Mouse (Mus musculus) midbrain, postnatal 0 days (tissue): ENCODE measurements at regions not wholly inside any gene's neighbourhood (a gene's known extent, or its start where the extent isn't known, plus 50 kb on each side); places are given as distances from the start of the nearest gene placed in this dataset.

Source experiments
- ATAC-seq: fragments of 200-750 bp; cut with Nextera tagmentation; 2 replicates; pipeline ENCODE4 v1.8.0; 2017; ENCODE audit warnings: moderate number of reproducible peaks, mild to moderate bottlenecking, moderate TSS enrichment, moderate library complexity; ENCODE audit not compliant: low FRiP score
- DNase-seq: peaks from one replicate; pipeline ENCODE4 v3.0.0-alpha.2; 2015; ENCODE audit warnings: low spot score
- H3K27ac ChIP-seq: fragments of 300-500 bp; sonication (generic); 2 replicates; pipeline ENCODE4 v1.5.1; 2014; ENCODE audit warnings: low read depth, mild to moderate bottlenecking, low read length, mixed read lengths
- H3K27me3 ChIP-seq: fragments of 300-500 bp; sonication (generic); 2 replicates; pipeline ENCODE4 v1.6.1; 2014; ENCODE audit warnings: low read length, control low read depth, mixed read lengths; ENCODE audit not compliant: insufficient read depth
- H3K36me3 ChIP-seq: fragments of 300-500 bp; sonication (generic); 2 replicates; pipeline ENCODE4 v1.6.1; 2014; ENCODE audit warnings: low read length, control low read depth, mixed read lengths; ENCODE audit not compliant: insufficient read depth
- H3K4me1 ChIP-seq: fragments of 300-500 bp; sonication (generic); 2 replicates; pipeline ENCODE4 v1.6.1; 2014; ENCODE audit warnings: mild to moderate bottlenecking, control low read depth, antibody characterized with exemption, low read length, mixed read lengths; ENCODE audit not compliant: insufficient read depth
- H3K4me2 ChIP-seq: fragments of 300-500 bp; sonication (generic); 2 replicates; pipeline ENCODE4 v1.6.1; 2014; ENCODE audit warnings: low read depth, mild to moderate bottlenecking, low read length, mixed read lengths; ENCODE audit not compliant: poor library complexity, severe bottlenecking
- H3K4me3 ChIP-seq: fragments of 300-500 bp; sonication (generic); 2 replicates; pipeline ENCODE4 v1.5.1; 2014; ENCODE audit warnings: low read depth, mild to moderate bottlenecking, low read length, moderate library complexity
- H3K9ac ChIP-seq: fragments of 300-500 bp; sonication (generic); replicated peaks from 2 replicates; pipeline ENCODE4 v1.6.1; 2014; ENCODE audit warnings: mild to moderate bottlenecking, low read length, moderate library complexity, mixed read lengths; ENCODE audit not compliant: poor library complexity, severe bottlenecking
- H3K9me3 ChIP-seq: fragments of 300-500 bp; sonication (generic); 2 replicates; pipeline ENCODE4 v1.6.1; 2016; ENCODE audit warnings: low read length, control low read depth
- CTCF ChIP-seq: IDR thresholded peaks from 2 replicates; pipeline ENCODE4 v1.5.1; 2016; ENCODE audit warnings: antibody characterized with exemption, mild to moderate bottlenecking
- WGBS: fragments of 180-500 bp; shearing (Covaris S2); extraction: QIAGEN DNeasy Blood & Tissue Kit; methylation state at CpG from one replicate; pipeline ENCODE4 v1.1.7; 2014; 5-methylcytosine and 5-hydroxymethylcytosine counted together

DNA sequence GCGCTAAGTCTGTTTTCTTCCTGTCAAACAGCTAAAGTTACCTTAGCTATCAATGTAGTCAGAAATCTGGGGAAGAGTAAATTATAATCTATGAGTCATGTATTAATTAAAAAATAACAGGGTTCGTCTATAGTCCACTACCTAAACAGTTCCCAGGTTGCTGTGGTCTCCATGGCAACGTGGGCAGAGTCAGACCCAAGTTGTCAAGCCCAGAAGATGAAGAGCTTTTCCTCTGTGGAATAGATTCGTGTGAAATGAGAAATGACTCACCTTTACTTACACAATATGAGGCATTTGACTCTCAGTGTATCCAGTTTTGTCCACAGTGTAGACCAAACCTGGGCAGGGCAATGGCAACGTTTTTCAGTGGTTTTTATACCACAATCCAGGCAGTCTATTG is 149.2 kb downstream of the Tmem17 start:
- WGBS: 49% methylated on average over 5 of the region's 5 CpGs
- Histone ChIP-seq H3K4me3 (no peak overlapping the region), H3K4me1 (peaks cover 3% of the 10 kb centered on the region; the same call in 1 of the 2 replicates), H3K9me3 (no peaks in the 10 kb centered on the region), H3K36me3 (no peaks in the 10 kb centered on the region), H3K4me2 (no peak overlapping the region), H3K27me3 (no peaks in the 10 kb centered on the region), H3K9ac (no peak overlapping the region), H3K27ac (no peak overlapping the region)
- DNase-seq (peak; percentile 41), ATAC-seq (no peak)
- no peak for TF ChIP-seq CTCF

DNA sequence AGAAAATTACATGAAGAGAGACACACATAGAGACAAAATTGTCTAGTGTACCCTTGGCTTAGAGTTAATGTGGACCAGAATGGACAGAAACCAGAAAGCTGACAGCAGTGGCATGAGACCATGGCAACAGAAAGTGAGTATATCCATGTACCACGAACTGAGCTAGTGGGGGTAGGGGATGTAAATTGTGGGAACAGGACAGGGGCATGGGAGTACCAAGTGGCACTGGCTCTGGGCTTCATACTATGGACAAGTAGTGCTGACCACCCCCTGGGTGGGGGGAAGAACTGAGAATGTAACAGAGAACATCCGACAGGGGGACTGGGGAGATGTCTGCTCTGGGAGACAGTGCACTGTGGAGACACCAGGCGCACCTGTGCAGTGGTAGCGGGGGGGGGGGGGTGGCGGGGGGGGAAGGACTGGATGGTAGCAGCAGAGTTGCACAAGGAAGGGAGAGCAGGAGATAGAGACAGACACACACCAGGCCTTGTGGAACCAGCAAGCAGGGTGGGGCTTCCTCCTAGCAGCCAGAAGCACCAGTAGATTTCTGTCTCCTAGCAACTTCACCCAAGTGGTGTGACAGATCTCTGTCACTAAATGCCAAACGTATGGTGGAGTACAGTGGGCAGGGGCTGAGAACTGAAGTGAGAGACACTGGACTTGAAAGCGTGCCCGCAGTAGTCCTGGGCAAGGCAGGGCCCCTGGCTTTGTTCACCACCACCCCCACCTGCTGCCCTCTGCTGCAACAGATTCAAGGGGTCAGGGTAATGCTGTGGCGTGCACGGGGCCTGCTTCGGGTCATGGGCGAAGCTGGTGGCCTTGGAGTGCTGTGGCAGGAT is 150.0 kb downstream of the Tmem17 start:
- Histone ChIP-seq H3K36me3 (no peaks in the 10 kb centered on the region), H3K4me2 (no peak overlapping the region), H3K4me1 (peaks cover 3% of the 10 kb centered on the region; the same call in 1 of the 2 replicates), H3K27ac (no peak overlapping the region), H3K4me3 (no peak overlapping the region), H3K27me3 (no peaks in the 10 kb centered on the region), H3K9ac (no peak overlapping the region), H3K9me3 (no peaks in the 10 kb centered on the region)
- TF ChIP-seq CTCF: no peak
- 46% methylated on average over 10 of the region's 12 CpGs for WGBS
- peak; percentile 17 for DNase-seq
- ATAC-seq: peak; percentile 59

DNA sequence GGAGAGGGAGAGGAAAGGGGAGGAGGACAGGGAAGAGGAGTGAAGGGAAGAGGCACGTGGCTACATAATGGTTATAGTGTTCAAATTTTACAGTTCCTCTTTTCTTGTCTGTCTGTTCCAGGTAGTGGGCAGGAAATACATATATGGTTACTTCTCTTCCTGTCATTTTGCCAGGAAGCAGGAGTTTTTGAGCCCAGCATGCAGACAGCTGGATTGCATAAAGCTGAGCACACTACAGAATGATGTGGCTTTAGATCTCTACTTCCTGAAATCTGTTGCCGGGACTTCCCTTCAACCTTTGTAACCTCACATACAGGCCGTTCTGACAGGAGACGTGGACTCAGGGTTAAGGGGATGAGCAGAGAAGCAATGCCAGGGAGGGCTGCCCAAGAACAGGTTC is 154.1 kb downstream of the Tmem17 start:
- Histone ChIP-seq H3K36me3 (no peaks in the 10 kb centered on the region), H3K9ac (no peak overlapping the region), H3K27ac (no peak overlapping the region), H3K9me3 (no peaks in the 10 kb centered on the region), H3K27me3 (no peaks in the 10 kb centered on the region), H3K4me2 (no peak overlapping the region), H3K4me3 (no peak overlapping the region), H3K4me1 (peaks cover 3% of the 10 kb centered on the region; the same call in 1 of the 2 replicates)
- WGBS: 61% methylated on average over 4 of the region's 4 CpGs
- TF ChIP-seq CTCF: no peak
- DNase-seq (no peak), ATAC-seq (no peak)

DNA sequence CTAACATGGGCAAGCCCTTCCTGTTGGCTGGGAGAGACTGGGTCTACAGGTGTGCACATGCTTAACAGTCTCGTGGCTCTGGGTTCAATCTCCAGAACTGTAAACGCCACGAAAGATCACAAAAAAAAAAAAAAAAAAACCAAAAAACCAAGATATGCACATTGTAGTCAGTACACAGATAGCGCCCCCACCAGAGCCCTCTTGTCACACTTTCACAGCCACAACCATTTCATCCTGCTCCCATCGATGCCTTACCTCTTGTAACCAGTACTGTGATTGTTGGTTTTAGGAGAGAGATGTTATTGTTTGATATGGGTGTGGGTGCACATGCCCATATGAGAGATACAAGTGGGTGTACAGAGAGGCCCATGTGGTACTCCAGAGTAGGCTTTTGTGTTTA is 154.5 kb downstream of the Tmem17 start:
- H3K4me2 ChIP-seq: no peak overlapping the region
- H3K27me3 ChIP-seq: no peaks in the 10 kb centered on the region
- no peak for DNase-seq
- no peak for TF ChIP-seq CTCF
- no peak overlapping the region for H3K27ac ChIP-seq
- no peaks in the 10 kb centered on the region; the same call in 1 of the 2 replicates for H3K4me1 ChIP-seq
- no peak overlapping the region for H3K9ac ChIP-seq
- no peaks in the 10 kb centered on the region for H3K36me3 ChIP-seq
- WGBS: 92% methylated on average over 5 of the region's 5 CpGs
- no peak for ATAC-seq
- H3K4me3 ChIP-seq: no peak overlapping the region
- no peaks in the 10 kb centered on the region for H3K9me3 ChIP-seq

DNA sequence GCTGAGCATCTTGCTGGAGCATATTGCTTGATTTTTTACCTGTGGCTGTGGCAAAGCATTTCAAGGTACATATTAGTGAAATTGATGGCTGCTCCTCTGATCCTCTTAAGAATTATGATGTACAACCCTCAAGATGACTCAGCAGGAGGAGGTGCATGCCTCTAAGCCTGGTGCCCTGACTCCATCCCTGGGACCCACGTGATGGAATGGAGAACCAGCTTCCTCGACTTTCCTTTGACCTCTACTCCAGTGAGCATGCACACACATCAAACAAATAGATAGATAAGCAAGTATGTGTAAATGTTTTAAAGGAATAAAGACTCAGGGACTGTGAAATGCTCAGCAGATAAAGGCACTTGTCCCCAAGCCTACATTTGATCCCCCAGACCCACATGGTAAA is 156.3 kb downstream of the Tmem17 start:
- H3K4me2 ChIP-seq: no peak overlapping the region
- TF ChIP-seq CTCF: no peak
- no peak for ATAC-seq
- H3K4me3 ChIP-seq: no peak overlapping the region
- WGBS: 75% methylated on average over 2 of the region's 2 CpGs
- no peak overlapping the region for H3K9ac ChIP-seq
- peaks cover 6% of the 10 kb centered on the region; the same call in 1 of the 2 replicates for H3K4me1 ChIP-seq
- no peaks in the 10 kb centered on the region for H3K27me3 ChIP-seq
- no peaks in the 10 kb centered on the region for H3K36me3 ChIP-seq
- no peaks in the 10 kb centered on the region for H3K9me3 ChIP-seq
- no peak overlapping the region for H3K27ac ChIP-seq
- no peak for DNase-seq

DNA sequence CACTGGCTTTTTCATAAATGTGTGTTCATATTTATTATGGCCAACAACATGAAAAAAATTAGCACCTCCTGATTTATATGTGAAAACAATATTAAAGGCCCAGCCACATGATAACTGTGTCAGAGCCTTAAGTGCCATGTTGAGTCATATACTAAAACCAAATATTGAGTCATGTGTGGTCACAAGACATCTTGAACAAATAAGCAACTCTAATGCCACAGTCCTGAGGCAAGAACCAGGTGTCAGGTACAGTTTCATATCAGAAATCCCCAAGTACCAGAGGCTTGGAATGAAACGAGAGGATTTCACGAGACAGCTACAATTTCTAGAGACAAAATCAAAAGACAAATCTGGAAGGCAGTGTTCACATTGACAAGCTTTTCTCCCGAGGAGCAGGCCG is 157.4 kb downstream of the Tmem17 start:
- no peaks in the 10 kb centered on the region for H3K27me3 ChIP-seq
- H3K4me1 ChIP-seq: peaks cover 6% of the 10 kb centered on the region; the same call in 1 of the 2 replicates
- no peaks in the 10 kb centered on the region for H3K36me3 ChIP-seq
- DNase-seq (no peak), ATAC-seq (no peak)
- 76% methylated on average over 4 of the region's 4 CpGs for WGBS
- no peak overlapping the region for H3K27ac ChIP-seq
- no peak overlapping the region for H3K4me3 ChIP-seq
- TF ChIP-seq CTCF: no peak
- no peak overlapping the region for H3K9ac ChIP-seq
- H3K4me2 ChIP-seq: no peak overlapping the region
- H3K9me3 ChIP-seq: no peaks in the 10 kb centered on the region
